Mouse (Mus musculus): ENCODE results near the gene P2rx7. TPM values are rescaled to one million over a fixed set of nuclear protein-coding genes. Genes with fewer than 3 reads are reported as not detected.
"Not testable (repeated sequence)": the region's sequence is repeated elsewhere in the genome, so short reads cannot be mapped to it uniquely, and the experiment has no call there.

The P2rx7 gene
- polyA plus RNA-seq, 1 experiment from 2014 or later, result 1.3 TPM

GRCm38 (mm10) chr5:122639517-122639916 is 4.2 kb upstream of the P2rx7 start:
- Histone ChIP-seq H3K9me3 (replicated peaks; ENCODE audit: control insufficient read depth, low read length) (no peaks in the 10 kb centered on the region), H3K4me1 (ENCODE audit: control insufficient read depth, low read depth, low read length) (peaks cover 7% of the 10 kb centered on the region), H3K4me3 (ENCODE audit: low read depth, low read length) (no peak overlapping the region), H3K27me3 (ENCODE audit: control insufficient read depth, insufficient read depth, low read depth, low read length) (no peaks in the 10 kb centered on the region), H3K27ac (ENCODE audit: low read length) (no peak overlapping the region), H3K36me3 (ENCODE audit: control insufficient read depth, insufficient read depth) (no peaks in the 10 kb centered on the region), H3K4me2 (ENCODE audit: low read depth, low read length) (no peak overlapping the region), H3K9ac (ENCODE audit: low read depth, low read length) (no peak overlapping the region)
- no peak for ATAC-seq (ENCODE audit: low read depth)
- WGBS (ENCODE audit: insufficient replicate concordance), result 67% methylated on average over 4 of the region's 4 CpGs

- Histone ChIP-seq H3K27ac (ENCODE audit: low read length) (no peak overlapping the region), H3K9me3 (replicated peaks; ENCODE audit: control insufficient read depth, low read length) (no peaks in the 10 kb centered on the region), H3K36me3 (ENCODE audit: control insufficient read depth, insufficient read depth) (no peaks in the 10 kb centered on the region), H3K4me2 (ENCODE audit: low read depth, low read length) (no peak overlapping the region), H3K9ac (ENCODE audit: low read depth, low read length) (no peak overlapping the region), H3K27me3 (ENCODE audit: control insufficient read depth, insufficient read depth, low read depth, low read length) (no peaks in the 10 kb centered on the region), H3K4me1 (ENCODE audit: control insufficient read depth, low read depth, low read length) (peaks cover 8% of the 10 kb centered on the region), H3K4me3 (ENCODE audit: low read depth, low read length) (no peak overlapping the region)
- ATAC-seq (ENCODE audit: low read depth), result no peak
- 67% methylated on average over 5 of the region's 5 CpGs for WGBS (ENCODE audit: insufficient replicate concordance)
Measured at GRCm38 (mm10) chr5:122639986-122640385, 3.7 kb upstream of the P2rx7 start.

GRCm38 (mm10) chr5:122644111-122644607 is 448 bp downstream of the P2rx7 start:
- H3K4me3 ChIP-seq (ENCODE audit: low read depth, low read length), result 0 out of 2 replicates have a peak overlapping the region, but pooled peaks have one; percentile 23
- peaks cover 8% of the 10 kb centered on the region for H3K4me1 ChIP-seq (ENCODE audit: control insufficient read depth, low read depth, low read length)
- H3K27ac ChIP-seq (ENCODE audit: low read length), result peak overlapping the region; percentile 17; the same call in 1 of the 2 replicates
- no peaks in the 10 kb centered on the region for H3K27me3 ChIP-seq (ENCODE audit: control insufficient read depth, insufficient read depth, low read depth, low read length)
- WGBS (ENCODE audit: insufficient replicate concordance), result 16% methylated on average over 15 of the region's 15 CpGs
- no peak overlapping the region for H3K9ac ChIP-seq (ENCODE audit: low read depth, low read length)
- no peaks in the 10 kb centered on the region for H3K36me3 ChIP-seq (ENCODE audit: control insufficient read depth, insufficient read depth)
- ATAC-seq (ENCODE audit: low read depth), result 0 out of 2 replicates have a peak, but pooled peaks have one; percentile 50
- peak overlapping the region; percentile 26 for H3K4me2 ChIP-seq (ENCODE audit: low read depth, low read length)
- no peaks in the 10 kb centered on the region for H3K9me3 ChIP-seq (replicated peaks; ENCODE audit: control insufficient read depth, low read length)

GRCm38 (mm10) chr5:122645290-122645689 is 1.6 kb downstream of the P2rx7 start:
- Histone ChIP-seq H3K36me3 (ENCODE audit: control insufficient read depth, insufficient read depth) (no peaks in the 10 kb centered on the region), H3K9ac (ENCODE audit: low read depth, low read length) (no peak overlapping the region), H3K9me3 (replicated peaks; ENCODE audit: control insufficient read depth, low read length) (no peaks in the 10 kb centered on the region), H3K4me1 (ENCODE audit: control insufficient read depth, low read depth, low read length) (peaks cover 8% of the 10 kb centered on the region), H3K4me2 (ENCODE audit: low read depth, low read length) (no peak overlapping the region), H3K4me3 (ENCODE audit: low read depth, low read length) (no peak overlapping the region), H3K27ac (ENCODE audit: low read length) (no peak overlapping the region), H3K27me3 (ENCODE audit: control insufficient read depth, insufficient read depth, low read depth, low read length) (no peaks in the 10 kb centered on the region)
- 16% methylated on average over 6 of the region's 6 CpGs for WGBS (ENCODE audit: insufficient replicate concordance)
- ATAC-seq (ENCODE audit: low read depth), result no peak

DNA sequence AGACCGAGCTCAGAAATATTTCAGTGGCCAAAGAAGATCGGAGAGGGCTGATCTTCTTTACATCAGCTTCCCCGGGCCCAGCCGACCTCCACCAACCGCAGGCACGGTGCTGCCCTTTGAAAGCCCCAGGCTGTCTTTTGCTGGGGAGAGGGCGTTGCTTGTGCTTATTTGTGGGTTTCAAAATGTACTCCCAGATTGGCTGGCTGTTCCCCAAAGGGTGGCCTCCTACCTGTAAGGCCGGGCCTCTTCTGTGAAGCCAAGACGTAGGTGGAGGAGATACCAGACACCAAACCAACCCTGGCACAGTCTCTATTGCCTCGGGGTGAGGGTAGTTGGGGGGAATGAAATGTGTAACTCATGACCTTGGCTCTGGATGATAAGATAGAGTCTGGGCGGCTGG is 2.3 kb downstream of the P2rx7 start:
- Histone ChIP-seq H3K36me3 (ENCODE audit: control insufficient read depth, insufficient read depth) (no peaks in the 10 kb centered on the region), H3K27ac (ENCODE audit: low read length) (no peak overlapping the region), H3K4me2 (ENCODE audit: low read depth, low read length) (no peak overlapping the region), H3K9me3 (replicated peaks; ENCODE audit: control insufficient read depth, low read length) (no peaks in the 10 kb centered on the region), H3K4me3 (ENCODE audit: low read depth, low read length) (no peak overlapping the region), H3K9ac (ENCODE audit: low read depth, low read length) (no peak overlapping the region), H3K4me1 (ENCODE audit: control insufficient read depth, low read depth, low read length) (peaks cover 8% of the 10 kb centered on the region), H3K27me3 (ENCODE audit: control insufficient read depth, insufficient read depth, low read depth, low read length) (no peaks in the 10 kb centered on the region)
- ATAC-seq (ENCODE audit: low read depth), result no peak
- WGBS (ENCODE audit: insufficient replicate concordance), result 55% methylated on average over 11 of the region's 11 CpGs

DNA sequence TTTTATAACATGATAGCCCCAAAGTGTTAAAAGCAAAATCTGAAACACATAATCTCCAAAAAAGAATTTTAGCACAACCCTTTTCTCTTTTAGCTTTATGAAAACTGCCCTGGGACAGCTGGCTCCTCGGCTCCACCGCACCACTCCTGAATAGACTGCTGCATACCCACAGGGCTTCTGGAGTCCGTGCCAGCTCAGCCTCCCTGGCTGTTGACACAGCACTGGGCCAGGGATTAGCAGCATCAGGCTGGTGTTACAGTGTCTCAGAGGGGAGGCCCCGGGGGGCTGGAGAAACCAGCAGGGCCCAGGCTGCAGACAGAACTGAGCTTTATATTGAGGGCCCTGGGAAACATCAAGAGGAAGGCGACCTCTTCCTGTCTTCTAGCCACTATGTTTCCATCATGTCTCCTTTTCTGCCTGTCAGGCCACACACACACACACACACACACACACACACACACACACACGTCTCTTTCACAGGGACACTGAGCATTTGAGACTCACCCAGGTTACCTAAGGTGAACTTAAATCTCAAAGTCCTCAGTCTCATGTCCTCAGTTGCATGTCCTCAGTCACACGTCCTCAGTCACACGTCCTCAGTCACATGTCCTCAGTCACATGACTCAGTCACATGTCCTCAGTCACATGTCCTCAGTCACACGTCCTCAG is 3.7 kb downstream of the P2rx7 start:
- H3K27ac ChIP-seq (ENCODE audit: low read length), result no peak overlapping the region
- H3K36me3 ChIP-seq (ENCODE audit: control insufficient read depth, insufficient read depth), result no peaks in the 10 kb centered on the region
- no peaks in the 10 kb centered on the region for H3K9me3 ChIP-seq (replicated peaks; ENCODE audit: control insufficient read depth, low read length)
- H3K4me1 ChIP-seq (ENCODE audit: control insufficient read depth, low read depth, low read length), result peaks cover 13% of the 10 kb centered on the region
- no peak for ATAC-seq (ENCODE audit: low read depth)
- no peak overlapping the region for H3K4me3 ChIP-seq (ENCODE audit: low read depth, low read length)
- 55% methylated on average over 9 of the region's 9 CpGs for WGBS (ENCODE audit: insufficient replicate concordance)
- H3K9ac ChIP-seq (ENCODE audit: low read depth, low read length), result no peak overlapping the region
- H3K4me2 ChIP-seq (ENCODE audit: low read depth, low read length), result no peak overlapping the region
- H3K27me3 ChIP-seq (ENCODE audit: control insufficient read depth, insufficient read depth, low read depth, low read length), result no peaks in the 10 kb centered on the region

DNA sequence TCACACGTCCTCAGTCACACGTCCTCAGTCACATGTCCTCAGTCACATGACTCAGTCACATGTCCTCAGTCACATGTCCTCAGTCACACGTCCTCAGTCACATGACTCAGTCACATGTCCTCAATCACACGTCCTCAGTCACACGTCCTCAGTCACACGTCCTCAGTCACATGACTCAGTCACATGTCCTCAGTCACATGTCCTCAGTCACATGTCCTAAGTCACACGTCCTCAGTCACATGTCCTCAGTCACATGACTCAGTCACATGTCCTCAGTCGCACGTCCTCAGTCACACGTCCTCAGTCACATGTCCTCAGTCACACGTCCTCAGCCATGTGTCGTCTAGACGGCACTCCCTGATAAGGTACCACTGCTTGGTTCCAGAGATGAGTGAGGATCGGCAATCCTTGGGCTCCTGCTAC is 4.3 kb downstream of the P2rx7 start:
- H3K9me3 ChIP-seq (replicated peaks; ENCODE audit: control insufficient read depth, low read length); H3K27ac ChIP-seq (ENCODE audit: low read length); H3K4me2 ChIP-seq (ENCODE audit: low read depth, low read length); H3K36me3 ChIP-seq (ENCODE audit: control insufficient read depth, insufficient read depth); ATAC-seq (ENCODE audit: low read depth); H3K4me3 ChIP-seq (ENCODE audit: low read depth, low read length); H3K9ac ChIP-seq (ENCODE audit: low read depth, low read length); H3K27me3 ChIP-seq (ENCODE audit: control insufficient read depth, insufficient read depth, low read depth, low read length): not testable (repeated sequence)
- H3K4me1 ChIP-seq (ENCODE audit: control insufficient read depth, low read depth, low read length), result peaks cover 18% of the 10 kb centered on the region
- WGBS (ENCODE audit: insufficient replicate concordance), result 70% methylated on average over 14 of the region's 14 CpGs

DNA sequence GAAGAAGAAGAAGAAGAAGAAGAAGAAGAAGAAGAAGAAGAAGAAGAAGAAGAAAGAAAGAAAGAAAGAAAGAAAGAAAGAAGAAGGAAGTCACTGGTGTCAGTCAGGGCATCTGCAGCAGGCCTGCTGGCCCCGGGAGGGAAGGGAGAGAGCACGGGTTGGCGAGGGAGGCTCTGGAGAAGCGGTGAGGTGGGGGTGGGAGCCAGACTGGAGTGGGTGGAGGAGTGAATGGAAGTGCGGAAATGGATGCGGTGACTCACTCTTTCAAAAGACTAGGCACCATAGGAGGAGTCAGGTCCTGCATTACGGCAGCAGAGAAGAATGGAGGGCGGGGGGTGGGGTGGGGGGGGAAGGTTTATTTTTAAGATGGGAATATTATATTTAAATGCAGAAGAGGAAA is 5.6 kb downstream of the P2rx7 start:
- no peak overlapping the region for H3K9ac ChIP-seq (ENCODE audit: low read depth, low read length)
- 67% methylated on average over 8 of the region's 8 CpGs for WGBS (ENCODE audit: insufficient replicate concordance)
- H3K4me1 ChIP-seq (ENCODE audit: control insufficient read depth, low read depth, low read length), result peaks cover 21% of the 10 kb centered on the region
- no peaks in the 10 kb centered on the region for H3K27me3 ChIP-seq (ENCODE audit: control insufficient read depth, insufficient read depth, low read depth, low read length)
- H3K36me3 ChIP-seq (ENCODE audit: control insufficient read depth, insufficient read depth), result no peaks in the 10 kb centered on the region
- H3K4me2 ChIP-seq (ENCODE audit: low read depth, low read length), result no peak overlapping the region
- H3K9me3 ChIP-seq (replicated peaks; ENCODE audit: control insufficient read depth, low read length), result no peaks in the 10 kb centered on the region
- ATAC-seq (ENCODE audit: low read depth), result no peak
- no peak overlapping the region for H3K27ac ChIP-seq (ENCODE audit: low read length)
- no peak overlapping the region for H3K4me3 ChIP-seq (ENCODE audit: low read depth, low read length)

- Histone ChIP-seq H3K4me2 (ENCODE audit: low read depth, low read length) (no peak overlapping the region), H3K9ac (ENCODE audit: low read depth, low read length) (no peak overlapping the region), H3K27ac (ENCODE audit: low read length) (no peak overlapping the region), H3K4me3 (ENCODE audit: low read depth, low read length) (no peak overlapping the region), H3K36me3 (ENCODE audit: control insufficient read depth, insufficient read depth) (no peaks in the 10 kb centered on the region), H3K27me3 (ENCODE audit: control insufficient read depth, insufficient read depth, low read depth, low read length) (no peaks in the 10 kb centered on the region), H3K9me3 (replicated peaks; ENCODE audit: control insufficient read depth, low read length) (no peaks in the 10 kb centered on the region), H3K4me1 (ENCODE audit: control insufficient read depth, low read depth, low read length) (peaks cover 17% of the 10 kb centered on the region)
- 48% methylated on average over 8 of the region's 8 CpGs for WGBS (ENCODE audit: insufficient replicate concordance)
- ATAC-seq (ENCODE audit: low read depth), result no peak
Measured at GRCm38 (mm10) chr5:122650100-122650499, 6.4 kb downstream of the P2rx7 start.
